Comparison of ENCODE assay signal across 7 mouse cellular contexts in genomic region chr2:158178696-158179369, GRCm38 (mm10). TPM values are rescaled to one million over a fixed set of nuclear protein-coding genes. Genes with fewer than 3 reads are reported as not detected.
A peak's percentile ranks its signal among the peaks of the same experiment; 100 is the strongest.
DNase-seq lines count a peak whose midpoint lies in the region; ATAC-seq and TF ChIP-seq lines count a peak whose summit lies in the region.

No protein-coding gene starts in this region.

- no peak for TF ChIP-seq POLR2A in cortical plate, adult 2 months (IDR thresholded peaks at IDR 0.05; ENCODE audit: extremely low read depth, insufficient read depth, low read length)

- no peaks in the 10 kb centered on the region for H3K36me3 ChIP-seq in intestine, embryonic 14.5 days (ENCODE audit: control insufficient read depth, insufficient read depth, low read length)
- no peaks in the 10 kb centered on the region for H3K36me3 ChIP-seq in liver, embryonic 16.5 days (ENCODE audit: control insufficient read depth, insufficient read depth)
- no peaks in the 10 kb centered on the region for H3K36me3 ChIP-seq in neural tube, embryonic 11.5 days (ENCODE audit: control insufficient read depth, insufficient read depth, low read length)

- H3K9me3 ChIP-seq in intestine, embryonic 14.5 days (ENCODE audit: control insufficient read depth, low read length) = no peaks in the 10 kb centered on the region
- H3K9me3 ChIP-seq in liver, embryonic 16.5 days (replicated peaks; ENCODE audit: control insufficient read depth, low read length) = no peaks in the 10 kb centered on the region
- H3K9me3 ChIP-seq in neural tube, embryonic 11.5 days (ENCODE audit: control insufficient read depth, low read length) = no peaks in the 10 kb centered on the region

- peak overlapping the region; percentile 23; the same call in 1 of the 2 replicates for H3K4me3 ChIP-seq in cortical plate, adult 2 months (ENCODE audit: insufficient read depth, low read length)
- H3K4me3 ChIP-seq in intestine, embryonic 14.5 days (ENCODE audit: low read depth, low read length) = peak overlapping the region; percentile 25
- peak overlapping the region; percentile 6 for H3K4me3 ChIP-seq in liver, embryonic 16.5 days (ENCODE audit: low read depth, low read length)
- H3K4me3 ChIP-seq in neural tube, embryonic 11.5 days (ENCODE audit: low read depth, low read length) = peak overlapping the region; percentile 23

- no peak for TF ChIP-seq CTCF in cortical plate, adult 2 months (IDR thresholded peaks at IDR 0.05; ENCODE audit: extremely low read depth, insufficient read depth, low read length)

- H3K9ac ChIP-seq in intestine, embryonic 14.5 days (ENCODE audit: low read length) = peak overlapping the region; percentile 8; the same call in 1 of the 2 replicates
- H3K9ac ChIP-seq in liver, embryonic 16.5 days (ENCODE audit: low read depth, low read length) = no peak overlapping the region
- no peak overlapping the region for H3K9ac ChIP-seq in neural tube, embryonic 11.5 days (ENCODE audit: low read length)

- no peaks in the 10 kb centered on the region for H3K4me1 ChIP-seq in cortical plate, adult 2 months (ENCODE audit: control insufficient read depth, insufficient read depth, low read length)
- H3K4me1 ChIP-seq in intestine, embryonic 14.5 days (replicated peaks; ENCODE audit: control insufficient read depth, insufficient read depth, low read length) = peaks cover 13% of the 10 kb centered on the region
- H3K4me1 ChIP-seq in liver, embryonic 16.5 days (ENCODE audit: control insufficient read depth, low read depth, low read length) = peaks cover 29% of the 10 kb centered on the region
- peaks cover 5% of the 10 kb centered on the region; the same call in 1 of the 2 replicates for H3K4me1 ChIP-seq in neural tube, embryonic 11.5 days (ENCODE audit: control insufficient read depth, insufficient read depth, low read length)

- no peaks in the 10 kb centered on the region for H3K27me3 ChIP-seq in intestine, embryonic 14.5 days (replicated peaks; ENCODE audit: control insufficient read depth, insufficient read depth, low read length)
- peaks cover 2% of the 10 kb centered on the region; the same call in 1 of the 2 replicates for H3K27me3 ChIP-seq in liver, embryonic 16.5 days (ENCODE audit: control insufficient read depth, insufficient read depth, low read depth, low read length)
- H3K27me3 ChIP-seq in neural tube, embryonic 11.5 days (ENCODE audit: control insufficient read depth, insufficient read depth, low read length) = no peaks in the 10 kb centered on the region

- no peak overlapping the region for H3K27ac ChIP-seq in cortical plate, adult 2 months (ENCODE audit: insufficient read depth, low read length)
- peak overlapping the region; percentile 51; the same call in 1 of the 2 replicates for H3K27ac ChIP-seq in intestine, embryonic 14.5 days (ENCODE audit: low read depth)
- no peak overlapping the region for H3K27ac ChIP-seq in liver, embryonic 16.5 days (ENCODE audit: low read length)
- H3K27ac ChIP-seq in neural tube, embryonic 11.5 days (ENCODE audit: low read depth, low read length) = no peak overlapping the region

- DNase-seq in gastrocnemius, postnatal 4 days (ENCODE audit: low spot score in 2 of 2) = peak; percentile 64 to 77
- peak; percentile 90 for DNase-seq in intestine, embryonic 14.5 days (ENCODE audit: low spot score)
- peak; percentile 79 for DNase-seq in neural tube, embryonic 11.5 days (ENCODE audit: low spot score)
- DNase-seq in thymus, postnatal 25 days = peak; percentile 61

- peak; percentile 50 for ATAC-seq in activated CD4-positive, CD25-positive, alpha-beta regulatory T cell, adult 4 months
- peak; percentile 88 for ATAC-seq in intestine, embryonic 14.5 days (replicated peaks; ENCODE audit: low FRiP score, low TSS enrichment, low read depth)
- ATAC-seq in liver, embryonic 16.5 days (ENCODE audit: low read depth) = peak; percentile 64
- peak; percentile 73; the same call in 1 of the 2 replicates for ATAC-seq in neural tube, embryonic 11.5 days (ENCODE audit: insufficient read depth, low FRiP score, low TSS enrichment)

- 7% methylated on average over 19 of the region's 19 CpGs for WGBS in intestine, embryonic 14.5 days
- WGBS in liver, embryonic 16.5 days (ENCODE audit: insufficient replicate concordance) = 10% methylated on average over 17 of the region's 19 CpGs
- WGBS in neural tube, embryonic 11.5 days = 8% methylated on average over 18 of the region's 19 CpGs

- peak overlapping the region; percentile 48 for H3K4me2 ChIP-seq in intestine, embryonic 14.5 days (ENCODE audit: low read length)
- peak overlapping the region; percentile 48 for H3K4me2 ChIP-seq in liver, embryonic 16.5 days (ENCODE audit: low read depth, low read length)
- peak overlapping the region; percentile 45 for H3K4me2 ChIP-seq in neural tube, embryonic 11.5 days (ENCODE audit: low read depth)

RNA-seq across cellular contexts. Expression of gene Tgm2, which starts 32.6 kb away (rescaled TPM):
- 1 to 10 TPM; 2.1 to 5.4 TPM for polyA plus RNA-seq in activated CD4-positive, CD25-positive, alpha-beta regulatory T cell, adult 4 months (2017; shearing (Covaris generic))
- polyA plus RNA-seq in cortical plate, adult 2 months (2012; rRNA removed) = 10.5 and 13.3 TPM in 2 replicates
- total RNA-seq in gastrocnemius, postnatal 4 days (2021) = 100 to 1,000 TPM in 1 of 2 experiments, 10 to 100 TPM in 1; 81.0 to 130 TPM
- polyA plus RNA-seq in intestine, embryonic 14.5 days (2014; fragmentation: Nextera tagmentation; extraction: Ambion mirVana) = 54.4 and 59.7 TPM in 2 replicates
- 66.2 and 74.3 TPM in 2 replicates for polyA plus RNA-seq in liver, embryonic 16.5 days (2015; fragmentation: Nextera tagmentation; extraction: Ambion mirVana)
- 4.5 and 5.3 TPM in 2 replicates for polyA plus RNA-seq in neural tube, embryonic 11.5 days (2014; fragmentation: Nextera tagmentation; extraction: Ambion mirVana)

RNA-seq across cellular contexts. Expression of gene D630003M21Rik, which starts 50.2 kb away (rescaled TPM):
- not detected for polyA plus RNA-seq in activated CD4-positive, CD25-positive, alpha-beta regulatory T cell, adult 4 months (2017; shearing (Covaris generic))
- polyA plus RNA-seq in cortical plate, adult 2 months (2012; rRNA removed) = 3.9 and 4.3 TPM in 2 replicates
- 1 to 10 TPM; 4.2 to 5.4 TPM for total RNA-seq in gastrocnemius, postnatal 4 days (2021)
- polyA plus RNA-seq in intestine, embryonic 14.5 days (2014; fragmentation: Nextera tagmentation; extraction: Ambion mirVana) = 1.5 and 1.8 TPM in 2 replicates
- 0.69 and 0.78 TPM in 2 replicates for polyA plus RNA-seq in liver, embryonic 16.5 days (2015; fragmentation: Nextera tagmentation; extraction: Ambion mirVana)
- polyA plus RNA-seq in neural tube, embryonic 11.5 days (2014; fragmentation: Nextera tagmentation; extraction: Ambion mirVana) = 3.6 and 4.1 TPM in 2 replicates
